ENCODE assay signal across 8 mouse cellular contexts in the genomic region with DNA sequence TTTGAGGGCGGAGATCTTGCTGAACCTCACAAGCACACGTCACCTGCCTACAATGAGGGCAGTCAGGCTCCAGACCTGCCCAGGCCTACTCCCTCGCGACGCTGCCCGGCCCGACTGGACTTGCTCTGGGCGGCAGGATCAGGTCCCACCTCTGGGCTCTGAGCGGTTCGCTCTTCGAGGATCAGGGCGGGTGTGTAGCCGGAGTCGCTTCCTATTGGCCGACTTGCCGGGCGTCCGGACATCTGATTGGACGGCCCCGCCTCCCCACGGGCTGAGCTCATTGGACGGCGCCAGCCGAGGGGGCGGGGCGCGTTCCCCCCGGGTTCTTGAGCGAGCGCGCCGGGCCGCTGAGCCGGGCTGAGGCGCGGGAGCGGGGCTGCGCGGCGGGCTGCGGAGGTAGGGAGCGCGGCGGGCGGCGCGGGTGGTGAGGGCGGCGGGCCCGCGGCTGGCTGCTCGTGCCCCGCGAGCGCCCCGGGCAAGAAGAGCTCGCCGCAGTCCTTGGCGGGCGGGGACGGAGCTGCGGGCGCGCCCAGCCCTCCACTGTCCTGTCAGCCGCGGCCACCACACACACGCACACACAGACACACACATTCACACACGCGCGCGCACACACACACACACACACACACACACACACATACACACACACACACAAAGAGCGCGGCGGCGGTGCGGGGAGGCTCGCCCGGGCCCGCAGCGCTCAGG.
DNase-seq lines count a peak whose midpoint lies in the region; ATAC-seq lines count a peak whose summit lies in the region.

No protein-coding gene starts in this region.

- peak; percentile 95 for DNase-seq in adrenal gland, adult 8-10 months
- peak; percentile 94 for DNase-seq in embryo, embryonic 11.5 days (ENCODE audit: low read depth, low spot score)
- peak; percentile 99 for DNase-seq in gastrocnemius, postnatal 25 days
- DNase-seq in left cerebral cortex, adult 9 months (ENCODE audit: low spot score in 2 of 2): peak; percentile 84 to 95
- DNase-seq in right cerebral cortex, postnatal 10 days (ENCODE audit: low spot score in 2 of 2): peak; percentile 98
- DNase-seq in urinary bladder, postnatal 14 days (ENCODE audit: low spot score): peak; percentile 97

- peak; percentile 87 for ATAC-seq in inflammation-experienced regulatory T-cells, adult 6 months
- ATAC-seq in megakaryocyte progenitor cell, adult 5-6 weeks (replicated peaks; ENCODE audit: poor library complexity): peak; percentile 97

Comparison
In these comparisons a context has a peak if more than half of its experiments do, and no peak if none do; other contexts are left out.
1. Peak in every context shown above with its lines: DNase-seq and ATAC-seq.